Mouse (Mus musculus) midbrain, embryonic 16.5 days (tissue): ENCODE measurements around the gene Fancc. TPM values are rescaled to one million over a fixed set of nuclear protein-coding genes. Genes with fewer than 3 reads are reported as not detected.

Experiments
- ATAC-seq: fragments of 200-750 bp; cut with Nextera tagmentation; 2 replicates; pipeline ENCODE4 v1.8.0; 2017; ENCODE audit warnings: moderate TSS enrichment
- H3K27ac ChIP-seq: fragments of 300-500 bp; sonication (generic); 2 replicates; pipeline ENCODE4 v1.5.1; 2014; ENCODE audit warnings: mild to moderate bottlenecking, low read length, mixed read lengths
- H3K27me3 ChIP-seq: fragments of 300-500 bp; sonication (generic); 2 replicates; pipeline ENCODE4 v1.6.1; 2014; ENCODE audit warnings: low read depth, low read length, mixed read lengths; ENCODE audit not compliant: control insufficient read depth, insufficient read depth
- H3K36me3 ChIP-seq: fragments of 300-500 bp; sonication (generic); 2 replicates; pipeline ENCODE4 v1.6.1; 2014; ENCODE audit warnings: mild to moderate bottlenecking, low read length, moderate library complexity, mixed read lengths; ENCODE audit not compliant: control insufficient read depth, insufficient read depth
- H3K4me1 ChIP-seq: fragments of 300-500 bp; sonication (generic); 2 replicates; pipeline ENCODE4 v1.6.1; 2014; ENCODE audit warnings: mild to moderate bottlenecking, low read length, mixed read lengths; ENCODE audit not compliant: control insufficient read depth, insufficient read depth
- H3K4me2 ChIP-seq: fragments of 300-500 bp; sonication (generic); 2 replicates; pipeline ENCODE4 v1.6.1; 2014; ENCODE audit warnings: mild to moderate bottlenecking, low read length, mixed read lengths
- H3K4me3 ChIP-seq: fragments of 300-500 bp; sonication (generic); 2 replicates; pipeline ENCODE4 v1.5.1; 2014; ENCODE audit warnings: low read depth, mild to moderate bottlenecking, low read length, moderate library complexity, mixed read lengths
- H3K9ac ChIP-seq: fragments of 300-500 bp; sonication (generic); 2 replicates; pipeline ENCODE4 v1.6.1; 2014; ENCODE audit warnings: low read depth, low read length, mixed read lengths
- H3K9me3 ChIP-seq: fragments of 300-500 bp; sonication (generic); replicated peaks from 2 replicates; pipeline ENCODE4 v1.6.1; 2014; ENCODE audit warnings: mild to moderate bottlenecking, low read length, mixed read lengths; ENCODE audit not compliant: control insufficient read depth, poor library complexity, severe bottlenecking
- WGBS: fragments of 180-500 bp; shearing (Covaris S2); extraction: QIAGEN DNeasy Blood & Tissue Kit; methylation state at CpG from one replicate; pipeline ENCODE4 v1.1.7; 2014; 5-methylcytosine and 5-hydroxymethylcytosine counted together
- polyA plus RNA-seq: library from polyadenylated mRNA; unstranded; fragments of >200 nt; fragmentation: Nextera tagmentation; extraction: Ambion mirVana; gene quantifications from 2 replicates; pipeline ENCODE4 v1.2.1, GENCODE M21; 2015

The Fancc gene
- polyA plus RNA-seq, 1 experiment from 2014 or later = 14.2 TPM

- no peaks in the 10 kb centered on the region for H3K36me3 ChIP-seq
- H3K4me2 ChIP-seq = no peak overlapping the region
- H3K27me3 ChIP-seq = no peaks in the 10 kb centered on the region
- H3K27ac ChIP-seq = no peak overlapping the region
- no peak for ATAC-seq
- no peak overlapping the region for H3K4me3 ChIP-seq
- H3K9me3 ChIP-seq = no peaks in the 10 kb centered on the region
- H3K9ac ChIP-seq = no peak overlapping the region
- WGBS = 8% methylated on average over 4 of the region's 4 CpGs
- peaks cover 12% of the 10 kb centered on the region; the same call in 1 of the 2 replicates for H3K4me1 ChIP-seq
Observed at GRCm38 (mm10) chr13:63260133-63260532, 236.9 kb downstream of the Fancc start.

- Histone ChIP-seq H3K4me1 (peaks cover 12% of the 10 kb centered on the region; the same call in 1 of the 2 replicates), H3K9me3 (no peaks in the 10 kb centered on the region), H3K27me3 (no peaks in the 10 kb centered on the region), H3K4me2 (no peak overlapping the region), H3K27ac (no peak overlapping the region), H3K9ac (no peak overlapping the region), H3K4me3 (no peak overlapping the region), H3K36me3 (no peaks in the 10 kb centered on the region)
- ATAC-seq = no peak
- 91% methylated on average over 4 of the region's 4 CpGs for WGBS
Observed at GRCm38 (mm10) chr13:63258671-63259070, 238.4 kb downstream of the Fancc start.

GRCm38 (mm10) chr13:63258167-63258582, 238.9 kb downstream of the Fancc start:
- WGBS = 92% methylated on average over 6 of the region's 6 CpGs
- no peaks in the 10 kb centered on the region for H3K9me3 ChIP-seq
- H3K4me3 ChIP-seq = no peak overlapping the region
- H3K9ac ChIP-seq = no peak overlapping the region
- no peaks in the 10 kb centered on the region for H3K36me3 ChIP-seq
- peaks cover 12% of the 10 kb centered on the region; the same call in 1 of the 2 replicates for H3K4me1 ChIP-seq
- H3K4me2 ChIP-seq = no peak overlapping the region
- no peaks in the 10 kb centered on the region for H3K27me3 ChIP-seq
- ATAC-seq = no peak
- H3K27ac ChIP-seq = no peak overlapping the region

- Histone ChIP-seq H3K4me3 (no peak overlapping the region), H3K27ac (no peak overlapping the region), H3K9me3 (no peaks in the 10 kb centered on the region), H3K4me1 (peaks cover 12% of the 10 kb centered on the region; the same call in 1 of the 2 replicates), H3K27me3 (no peaks in the 10 kb centered on the region), H3K36me3 (no peaks in the 10 kb centered on the region), H3K4me2 (no peak overlapping the region), H3K9ac (no peak overlapping the region)
- no peak for ATAC-seq
- 79% methylated on average over 7 of the region's 7 CpGs for WGBS
Observed at GRCm38 (mm10) chr13:63256807-63257206, 240.3 kb downstream of the Fancc start.

- H3K4me3 ChIP-seq = no peak overlapping the region
- no peaks in the 10 kb centered on the region for H3K36me3 ChIP-seq
- H3K4me2 ChIP-seq = no peak overlapping the region
- peaks cover 11% of the 10 kb centered on the region for H3K4me1 ChIP-seq
- WGBS = 81% methylated on average over 6 of the region's 6 CpGs
- no peak overlapping the region for H3K27ac ChIP-seq
- no peaks in the 10 kb centered on the region for H3K9me3 ChIP-seq
- no peak for ATAC-seq
- H3K27me3 ChIP-seq = no peaks in the 10 kb centered on the region
- no peak overlapping the region for H3K9ac ChIP-seq
Observed at GRCm38 (mm10) chr13:63256146-63256545, 240.9 kb downstream of the Fancc start.

- Histone ChIP-seq H3K27me3 (no peaks in the 10 kb centered on the region), H3K27ac (no peak overlapping the region), H3K9ac (no peak overlapping the region), H3K36me3 (no peaks in the 10 kb centered on the region), H3K4me2 (no peak overlapping the region), H3K4me3 (no peak overlapping the region), H3K4me1 (peaks cover 8% of the 10 kb centered on the region), H3K9me3 (no peaks in the 10 kb centered on the region)
- 90% methylated on average over 5 of the region's 5 CpGs for WGBS
- ATAC-seq = no peak
Observed at GRCm38 (mm10) chr13:63255519-63256011, 241.5 kb downstream of the Fancc start.

- ATAC-seq = no peak
- WGBS = 89% methylated on average over 7 of the region's 7 CpGs
Observed at GRCm38 (mm10) chr13:63253886-63254636, 243.0 kb downstream of the Fancc start.

GRCm38 (mm10) chr13:63253147-63253546, 243.9 kb downstream of the Fancc start:
- Histone ChIP-seq H3K4me3 (no peak overlapping the region), H3K4me1 (peaks cover 4% of the 10 kb centered on the region; the same call in 1 of the 2 replicates), H3K36me3 (no peaks in the 10 kb centered on the region), H3K4me2 (no peak overlapping the region), H3K27ac (no peak overlapping the region), H3K9me3 (no peaks in the 10 kb centered on the region), H3K9ac (no peak overlapping the region), H3K27me3 (no peaks in the 10 kb centered on the region)
- no peak for ATAC-seq
- WGBS = 87% methylated on average over 5 of the region's 5 CpGs

More at GRCm38 (mm10) chr13:63253886-63254636, 243.0 kb downstream of the Fancc start:
- H3K4me1 ChIP-seq = peaks cover 4% of the 10 kb centered on the region; the same call in 1 of the 2 replicates
- H3K36me3 ChIP-seq = no peaks in the 10 kb centered on the region
- no peak overlapping the region for H3K9ac ChIP-seq
- no peaks in the 10 kb centered on the region for H3K27me3 ChIP-seq
- H3K4me2 ChIP-seq = no peak overlapping the region
- no peak overlapping the region for H3K4me3 ChIP-seq
- no peaks in the 10 kb centered on the region for H3K9me3 ChIP-seq
- H3K27ac ChIP-seq = no peak overlapping the region

GRCm38 (mm10) chr13:63252295-63253010, 244.6 kb downstream of the Fancc start:
- no peaks in the 10 kb centered on the region for H3K9me3 ChIP-seq
- no peak overlapping the region for H3K4me2 ChIP-seq
- H3K4me1 ChIP-seq = peaks cover 4% of the 10 kb centered on the region; the same call in 1 of the 2 replicates
- H3K36me3 ChIP-seq = no peaks in the 10 kb centered on the region
- no peak overlapping the region for H3K4me3 ChIP-seq
- no peak overlapping the region for H3K27ac ChIP-seq
- H3K9ac ChIP-seq = no peak overlapping the region
- ATAC-seq = no peak
- no peaks in the 10 kb centered on the region for H3K27me3 ChIP-seq
- WGBS = 97% methylated on average over 2 of the region's 2 CpGs
